Mouse (Mus musculus): ENCODE measurements around the gene G0s2.

DNA sequence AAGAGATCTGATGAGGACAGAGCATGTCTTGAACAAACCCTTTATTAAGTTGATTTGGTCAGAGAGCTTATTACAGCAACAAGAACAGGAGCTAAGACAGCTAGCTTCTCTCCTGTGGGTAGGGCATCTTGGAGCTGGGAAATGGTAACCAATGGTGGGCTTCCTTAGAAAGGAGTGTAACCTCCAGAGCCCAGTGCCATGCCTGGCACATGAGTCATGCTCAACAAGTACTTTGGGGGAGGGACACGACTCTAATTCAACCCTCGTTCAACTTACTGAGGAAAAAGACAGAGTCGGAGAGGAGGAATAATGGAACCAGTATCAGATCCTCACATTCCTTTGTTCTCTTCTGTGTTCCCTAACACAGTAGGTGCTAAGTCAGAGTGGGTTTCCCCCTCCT, 46.7 kb upstream of the G0s2 start:
- TF ChIP-seq GATA1 (IDR thresholded peaks at IDR 0.05; ENCODE audit: borderline replicate concordance, low read length), result no peak
- TF ChIP-seq FLI1 (IDR thresholded peaks at IDR 0.05; ENCODE audit: low read length), result no peak

Measured in megakaryocyte, embryonic 14.5 days (primary cell).